Mouse (Mus musculus): ENCODE results near the gene Bri3bp.

DNA sequence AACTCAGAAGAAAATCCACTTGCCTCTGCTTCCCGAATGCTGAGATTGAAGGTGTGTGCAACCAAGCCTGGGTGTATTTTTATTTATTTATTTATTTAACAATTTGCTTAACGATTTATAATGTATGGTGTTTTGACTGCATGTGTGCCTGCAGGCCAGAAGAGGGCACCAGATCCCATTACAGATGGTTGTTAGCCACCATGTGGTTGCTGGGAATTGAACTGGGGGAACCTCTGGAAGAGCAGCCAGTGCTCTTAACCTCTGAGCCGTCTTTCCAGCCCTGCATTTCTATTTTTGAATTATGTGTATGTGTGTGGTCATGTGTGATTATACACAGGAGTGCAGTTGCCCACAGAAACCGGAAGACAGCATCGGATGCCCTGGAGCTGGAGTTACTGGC is 2.0 kb downstream of the Bri3bp start:
- TF ChIP-seq EP300 (optimal IDR thresholded peaks at IDR 0.05) (no peak), CTCF (IDR thresholded peaks at IDR 0.05; ENCODE audit: low read depth) (peak; percentile 60)

Measured in stomach, postnatal 0 days (tissue).